Mouse (Mus musculus) heart, embryonic 11.5 days (tissue): Measurements from ENCODE around the gene Il16. TPM values are rescaled to one million over a fixed set of nuclear protein-coding genes. Genes with fewer than 3 reads are reported as not detected.

Experiments
- ATAC-seq: fragments of 200-750 bp; cut with Nextera tagmentation; replicated peaks from 2 replicates; pipeline ENCODE4 v1.8.0; 2017; ENCODE audit warnings: moderate library complexity; ENCODE audit not compliant: insufficient number of reproducible peaks, low FRiP score, low TSS enrichment
- H3K27ac ChIP-seq: fragments of 300-500 bp; sonication (generic); 2 replicates; pipeline ENCODE4 v1.5.1; 2014; ENCODE audit warnings: mild to moderate bottlenecking, low read depth, low read length
- H3K27me3 ChIP-seq: fragments of 300-500 bp; sonication (generic); 2 replicates; pipeline ENCODE4 v1.6.1; 2014; ENCODE audit warnings: mild to moderate bottlenecking, low read length, mixed read lengths; ENCODE audit not compliant: control insufficient read depth, insufficient read depth
- H3K36me3 ChIP-seq: fragments of 300-500 bp; sonication (generic); 2 replicates; pipeline ENCODE4 v1.6.1; 2014; ENCODE audit warnings: mild to moderate bottlenecking, low read length, moderate library complexity, mixed read lengths; ENCODE audit not compliant: control insufficient read depth, insufficient read depth
- H3K4me1 ChIP-seq: fragments of 300-500 bp; sonication (generic); 2 replicates; pipeline ENCODE4 v1.6.1; 2014; ENCODE audit warnings: low read length; ENCODE audit not compliant: control insufficient read depth, insufficient read depth
- H3K4me2 ChIP-seq: fragments of 300-500 bp; sonication (generic); 2 replicates; pipeline ENCODE4 v1.6.1; 2014; ENCODE audit warnings: mild to moderate bottlenecking, moderate library complexity
- H3K4me3 ChIP-seq: fragments of 300-500 bp; sonication (generic); 2 replicates; pipeline ENCODE4 v1.5.1; 2014; ENCODE audit warnings: low read depth, low read length
- H3K9ac ChIP-seq: fragments of 300-500 bp; sonication (generic); 2 replicates; pipeline ENCODE4 v1.6.1; 2014; ENCODE audit warnings: mild to moderate bottlenecking, low read depth, low read length, moderate library complexity
- H3K9me3 ChIP-seq: fragments of 300-500 bp; sonication (generic); replicated peaks from 2 replicates; pipeline ENCODE4 v1.6.1; 2016; ENCODE audit warnings: low read length; ENCODE audit not compliant: control insufficient read depth
- WGBS: fragments of 180-500 bp; shearing (Covaris S2); extraction: QIAGEN DNeasy Blood & Tissue Kit; methylation state at CpG from one replicate; pipeline ENCODE4 v1.1.7; 2014; ENCODE audit not compliant: insufficient replicate concordance; 5-methylcytosine and 5-hydroxymethylcytosine counted together
- polyA plus RNA-seq: library from polyadenylated mRNA; unstranded; fragments of >200 nt; fragmentation: Nextera tagmentation; extraction: Ambion mirVana; gene quantifications from 2 replicates; pipeline ENCODE4 v1.2.1, GENCODE M21; 2014

Il16 gene
- polyA plus RNA-seq, 1 experiment from 2014 or later, result 2.1 TPM

GRCm38 (mm10) chr7:83731961-83732666, 13.4 kb downstream of the Il16 start:
- no peak overlapping the region for H3K9ac ChIP-seq
- H3K4me3 ChIP-seq, result no peak overlapping the region
- no peak overlapping the region for H3K4me2 ChIP-seq
- no peaks in the 10 kb centered on the region for H3K36me3 ChIP-seq
- no peaks in the 10 kb centered on the region for H3K27me3 ChIP-seq
- WGBS, result 83% methylated on average over 15 of the region's 15 CpGs
- no peak overlapping the region for H3K27ac ChIP-seq
- no peak for ATAC-seq
- H3K4me1 ChIP-seq, result no peaks in the 10 kb centered on the region
- no peaks in the 10 kb centered on the region for H3K9me3 ChIP-seq

GRCm38 (mm10) chr7:83731297-83731696, 14.2 kb downstream of the Il16 start:
- Histone ChIP-seq H3K27me3 (no peaks in the 10 kb centered on the region), H3K4me1 (no peaks in the 10 kb centered on the region), H3K4me2 (no peak overlapping the region), H3K27ac (no peak overlapping the region), H3K4me3 (no peak overlapping the region), H3K9ac (no peak overlapping the region), H3K36me3 (no peaks in the 10 kb centered on the region), H3K9me3 (no peaks in the 10 kb centered on the region)
- ATAC-seq, result no peak
- 72% methylated on average over 6 of the region's 6 CpGs for WGBS

- Histone ChIP-seq H3K36me3 (no peaks in the 10 kb centered on the region), H3K27me3 (no peaks in the 10 kb centered on the region), H3K4me3 (no peak overlapping the region), H3K9me3 (no peaks in the 10 kb centered on the region), H3K27ac (no peak overlapping the region), H3K9ac (no peak overlapping the region), H3K4me1 (no peaks in the 10 kb centered on the region; the same call in 1 of the 2 replicates), H3K4me2 (no peak overlapping the region)
- 64% methylated on average over 5 of the region's 5 CpGs for WGBS
- ATAC-seq, result no peak
Observed at GRCm38 (mm10) chr7:83726936-83727632, 18.4 kb downstream of the Il16 start.

- no peak overlapping the region for H3K4me3 ChIP-seq
- no peak overlapping the region for H3K27ac ChIP-seq
- H3K4me2 ChIP-seq, result no peak overlapping the region
- no peaks in the 10 kb centered on the region for H3K27me3 ChIP-seq
- H3K9ac ChIP-seq, result no peak overlapping the region
- H3K9me3 ChIP-seq, result no peaks in the 10 kb centered on the region
- no peaks in the 10 kb centered on the region for H3K36me3 ChIP-seq
- no peak for ATAC-seq
- no peaks in the 10 kb centered on the region; the same call in 1 of the 2 replicates for H3K4me1 ChIP-seq
Observed at GRCm38 (mm10) chr7:83725801-83726200, 19.7 kb downstream of the Il16 start.

GRCm38 (mm10) chr7:83724541-83724940, 21.0 kb downstream of the Il16 start:
- no peak for ATAC-seq
- no peaks in the 10 kb centered on the region; the same call in 1 of the 2 replicates for H3K4me1 ChIP-seq
- H3K27me3 ChIP-seq, result no peaks in the 10 kb centered on the region
- no peak overlapping the region for H3K4me2 ChIP-seq
- H3K4me3 ChIP-seq, result no peak overlapping the region
- no peaks in the 10 kb centered on the region for H3K9me3 ChIP-seq
- no peaks in the 10 kb centered on the region for H3K36me3 ChIP-seq
- no peak overlapping the region for H3K27ac ChIP-seq
- no peak overlapping the region for H3K9ac ChIP-seq
- WGBS, result 53% methylated on average over 2 of the region's 2 CpGs

GRCm38 (mm10) chr7:83723954-83724353, 21.6 kb downstream of the Il16 start:
- H3K4me2 ChIP-seq, result no peak overlapping the region
- no peaks in the 10 kb centered on the region for H3K27me3 ChIP-seq
- no peak overlapping the region for H3K27ac ChIP-seq
- no peak overlapping the region for H3K9ac ChIP-seq
- no peaks in the 10 kb centered on the region for H3K9me3 ChIP-seq
- no peaks in the 10 kb centered on the region for H3K36me3 ChIP-seq
- H3K4me1 ChIP-seq, result no peaks in the 10 kb centered on the region; the same call in 1 of the 2 replicates
- ATAC-seq, result no peak
- no peak overlapping the region for H3K4me3 ChIP-seq

GRCm38 (mm10) chr7:83723221-83723620, 22.3 kb downstream of the Il16 start:
- Histone ChIP-seq H3K9me3 (no peaks in the 10 kb centered on the region), H3K4me1 (no peaks in the 10 kb centered on the region; the same call in 1 of the 2 replicates), H3K27me3 (no peaks in the 10 kb centered on the region), H3K27ac (no peak overlapping the region), H3K4me3 (no peak overlapping the region), H3K4me2 (no peak overlapping the region), H3K9ac (no peak overlapping the region), H3K36me3 (no peaks in the 10 kb centered on the region)
- no peak for ATAC-seq
- WGBS, result 82% methylated on average over 8 of the region's 8 CpGs

GRCm38 (mm10) chr7:83722485-83722884, 23.0 kb downstream of the Il16 start:
- Histone ChIP-seq H3K4me2 (no peak overlapping the region), H3K9me3 (no peaks in the 10 kb centered on the region), H3K4me3 (no peak overlapping the region), H3K9ac (no peak overlapping the region), H3K36me3 (no peaks in the 10 kb centered on the region), H3K27ac (no peak overlapping the region), H3K27me3 (no peaks in the 10 kb centered on the region), H3K4me1 (no peaks in the 10 kb centered on the region; the same call in 1 of the 2 replicates)
- no peak for ATAC-seq
- 85% methylated on average over 14 of the region's 14 CpGs for WGBS

GRCm38 (mm10) chr7:83720231-83720630, 25.3 kb downstream of the Il16 start:
- no peaks in the 10 kb centered on the region for H3K9me3 ChIP-seq
- no peaks in the 10 kb centered on the region for H3K36me3 ChIP-seq
- H3K9ac ChIP-seq, result no peak overlapping the region
- H3K27ac ChIP-seq, result no peak overlapping the region
- H3K4me3 ChIP-seq, result no peak overlapping the region
- H3K4me2 ChIP-seq, result no peak overlapping the region
- ATAC-seq, result no peak
- no peaks in the 10 kb centered on the region for H3K27me3 ChIP-seq
- WGBS, result 70% methylated on average over 8 of the region's 8 CpGs
- H3K4me1 ChIP-seq, result no peaks in the 10 kb centered on the region
